Mouse (Mus musculus): ENCODE measurements around the gene 2610318N02Rik.

DNA sequence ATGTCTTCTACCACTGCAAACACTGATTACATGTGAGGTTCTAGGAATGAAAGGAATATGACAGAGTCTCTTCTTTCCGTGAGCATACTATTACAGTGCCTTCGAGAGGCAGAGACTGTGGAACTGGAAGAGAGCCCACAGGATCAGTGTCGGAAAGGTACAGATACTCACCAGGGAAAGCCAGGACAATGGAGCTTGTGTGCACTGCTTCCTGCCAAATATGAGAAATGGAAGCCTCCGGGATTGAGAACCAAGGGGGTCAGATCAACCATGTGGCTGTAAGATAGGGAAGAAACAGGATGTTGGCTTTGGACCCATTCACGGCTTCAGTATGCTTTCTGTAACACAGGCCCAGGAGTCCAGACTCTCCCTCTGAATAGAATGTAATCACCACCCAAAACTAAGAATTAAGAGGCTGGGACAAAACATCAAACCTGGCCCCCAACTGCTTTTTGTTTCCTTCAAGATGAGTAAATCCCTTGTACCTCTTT lies 7.6 kb downstream of the 2610318N02Rik start:
- TF ChIP-seq CTCF (IDR thresholded peaks at IDR 0.05; ENCODE audit: extremely low read depth, insufficient read length, insufficient replicate concordance, low read depth, low read length) (no peak), POLR2A (IDR thresholded peaks at IDR 0.05; ENCODE audit: low read depth, low read length) (no peak)
